Mouse (Mus musculus) left cerebral cortex, postnatal 10 days (tissue): ENCODE results near the gene Lgals3bp. TPM values are rescaled to one million over a fixed set of nuclear protein-coding genes. Genes with fewer than 3 reads are reported as not detected.
A peak's percentile ranks its signal among the peaks of the same experiment; 100 is the strongest.

Source experiments
- DNase-seq, 2 experiments: peaks; one replicate each; pipeline ENCODE4 v3.0.0; 2021 to 2022; ENCODE audit warnings: low spot score in 2 of 2, mixed read lengths in 1 of 2; ENCODE audit errors: extremely low spot score in 1 of 2
- intact Hi-C: fragments of 180-260 bp; cut with DNase I; formaldehyde crosslinking; loops from one replicate; pipeline ENCODE4 v1.15.1; 2025
- total RNA-seq, 2 experiments: library from RNA; stranded (reverse); gene quantifications; 2 replicates each; pipeline ENCODE4 v1.2.3; 2021

Lgals3bp gene
- total RNA-seq, 2 experiments from 2014 or later = 10.1 to 11.7 TPM

- intact Hi-C loops = no loop called here
- DNase-seq = peak; percentile 45 to 53
Measured at GRCm38 (mm10) chr11:118375006-118375405, 26.9 kb downstream of the Lgals3bp start.

- intact Hi-C loops = no loop called here
- DNase-seq = peak in 1 of 2 experiments; percentile 11
Measured at GRCm38 (mm10) chr11:118374506-118374905, 27.4 kb downstream of the Lgals3bp start.

GRCm38 (mm10) chr11:118372641-118373040, 29.3 kb downstream of the Lgals3bp start:
- intact Hi-C loops = no loop called here
- DNase-seq = peak in 1 of 2 experiments; percentile 9

- peak in 1 of 2 experiments; percentile 18 for DNase-seq
- intact Hi-C loops = no loop called here
Measured at GRCm38 (mm10) chr11:118371876-118372275, 30.0 kb downstream of the Lgals3bp start.

GRCm38 (mm10) chr11:118369657-118370056, 32.2 kb downstream of the Lgals3bp start:
- DNase-seq = peak in 1 of 2 experiments; percentile 16
- intact Hi-C loops = no loop called here

- intact Hi-C loops = no loop called here
- DNase-seq = peak in 1 of 2 experiments; percentile 21
Measured at GRCm38 (mm10) chr11:118369251-118369650, 32.6 kb downstream of the Lgals3bp start.

- intact Hi-C loops = no loop called here
- DNase-seq = peak in 1 of 2 experiments; percentile 26
Measured at GRCm38 (mm10) chr11:118368330-118368729, 33.6 kb downstream of the Lgals3bp start.

- intact Hi-C loops = no loop called here
- DNase-seq = no peak
Measured at GRCm38 (mm10) chr11:118366559-118366958, 35.3 kb downstream of the Lgals3bp start.

GRCm38 (mm10) chr11:118366108-118366507, 35.8 kb downstream of the Lgals3bp start:
- intact Hi-C loops = no loop called here
- DNase-seq = peak in 1 of 2 experiments; percentile 15

GRCm38 (mm10) chr11:118365171-118365570, 36.7 kb downstream of the Lgals3bp start:
- peak in 1 of 2 experiments; percentile 31 for DNase-seq
- intact Hi-C loops = no loop called here

- intact Hi-C loops = no loop called here
- DNase-seq = peak in 1 of 2 experiments; percentile 11
Measured at GRCm38 (mm10) chr11:118364021-118364420, 37.9 kb downstream of the Lgals3bp start.

GRCm38 (mm10) chr11:118362971-118363518, 38.8 kb downstream of the Lgals3bp start:
- peak in 1 of 2 experiments; percentile 66 for DNase-seq
- intact Hi-C loops = no loop called here

- intact Hi-C loops = no loop called here
- DNase-seq = peak in 1 of 2 experiments; percentile 19
Measured at GRCm38 (mm10) chr11:118362501-118362900, 39.4 kb downstream of the Lgals3bp start.

- intact Hi-C loops = no loop called here
- peak in 1 of 2 experiments; percentile 73 for DNase-seq
Measured at GRCm38 (mm10) chr11:118360907-118361341, 41.0 kb downstream of the Lgals3bp start.

- peak in 1 of 2 experiments; percentile 32 for DNase-seq
- intact Hi-C loops = no loop called here
Measured at GRCm38 (mm10) chr11:118360491-118360890, 41.4 kb downstream of the Lgals3bp start.

GRCm38 (mm10) chr11:118355640-118356039, 46.3 kb downstream of the Lgals3bp start, which contains the start of gene Timp2:
Gene Timp2 (minus strand): TSS chr11:118355740.
- intact Hi-C loops = loop anchor here (5.0 kb wide), 1 partner anchor 38 kb away; no protein-coding TSS in a partner anchor
- DNase-seq = no peak

- intact Hi-C loops = loop anchor here (5.0 kb wide), 1 partner anchor 38 kb away; no protein-coding TSS in a partner anchor
Measured at GRCm38 (mm10) chr11:118355205-118355604, 46.7 kb downstream of the Lgals3bp start.

GRCm38 (mm10) chr11:118354636-118355191, 47.2 kb downstream of the Lgals3bp start:
- peak in 1 of 2 experiments; percentile 65 for DNase-seq
- intact Hi-C loops = loop anchor here (5.0 kb wide), 1 partner anchor 37 kb away; no protein-coding TSS in a partner anchor

More at GRCm38 (mm10) chr11:118355205-118355604, 46.7 kb downstream of the Lgals3bp start:
- DNase-seq = peak; percentile 85 to 94

GRCm38 (mm10) chr11:118349494-118349893, 52.4 kb downstream of the Lgals3bp start:
- intact Hi-C loops = no loop called here
- DNase-seq = no peak

- intact Hi-C loops = no loop called here
- DNase-seq = peak in 1 of 2 experiments; percentile 79
Measured at GRCm38 (mm10) chr11:118348877-118349276, 53.0 kb downstream of the Lgals3bp start.
